In genomic region chr12:8935349-8935748, GRCm38 (mm10) we compare ENCODE assay signal across 11 mouse cellular contexts. TPM values are rescaled to one million over a fixed set of nuclear protein-coding genes. Genes with fewer than 3 reads are reported as not detected.
DNase-seq lines count a peak whose midpoint lies in the region; ATAC-seq and TF ChIP-seq lines count a peak whose summit lies in the region.
"Had no signal": no experiment of that assay in that cellular context is flagged by ENCODE, and none has a peak within 500 bp of the region (broad histone marks: within the 10 kb centered on the region; RNA-seq: fewer than 3 reads in every experiment).

No protein-coding gene starts in this region.

- peaks cover 12% of the 10 kb centered on the region for H3K4me1 ChIP-seq in heart, adult 2 months (ENCODE audit: control insufficient read depth, insufficient read depth, low read length)
- peaks cover 26% of the 10 kb centered on the region for H3K4me1 ChIP-seq in heart, embryonic 12.5 days (replicated peaks)
- H3K4me1 ChIP-seq in kidney, postnatal 0 days (replicated peaks; ENCODE audit: insufficient read depth, low read length), result no peaks in the 10 kb centered on the region
- H3K4me1 ChIP-seq in forebrain, postnatal 0 days (ENCODE audit: insufficient read depth), result no peaks in the 10 kb centered on the region
- 0 out of 2 replicates have a peak, but pooled peaks cover 4% of the 10 kb centered on the region for H3K4me1 ChIP-seq in midbrain, embryonic 13.5 days (replicated peaks)

- no peak for TF ChIP-seq EP300 in heart, adult 2 months (IDR thresholded peaks at IDR 0.05; ENCODE audit: insufficient read depth, low read depth, low read length)

- H3K27me3 ChIP-seq in heart, adult 2 months (ENCODE audit: control insufficient read depth, insufficient read depth, low read length), result no peaks in the 10 kb centered on the region
- H3K27me3 ChIP-seq in heart, embryonic 12.5 days (replicated peaks), result no peaks in the 10 kb centered on the region
- H3K27me3 ChIP-seq in kidney, postnatal 0 days (ENCODE audit: insufficient read depth, low read length), result no peaks in the 10 kb centered on the region
- H3K27me3 ChIP-seq in forebrain, postnatal 0 days (ENCODE audit: insufficient read depth, low read length), result no peaks in the 10 kb centered on the region
- no peaks in the 10 kb centered on the region for H3K27me3 ChIP-seq in midbrain, embryonic 13.5 days
- H3K27me3 ChIP-seq: megakaryocyte, embryonic 14.5 days had no signal

- no peaks in the 10 kb centered on the region for H3K9me3 ChIP-seq in heart, embryonic 12.5 days (replicated peaks)
- H3K9me3 ChIP-seq in kidney, postnatal 0 days (replicated peaks; ENCODE audit: low read length), result no peaks in the 10 kb centered on the region
- H3K9me3 ChIP-seq in forebrain, postnatal 0 days (ENCODE audit: low read length), result no peaks in the 10 kb centered on the region
- H3K9me3 ChIP-seq in midbrain, embryonic 13.5 days, result no peaks in the 10 kb centered on the region
- H3K9me3 ChIP-seq: megakaryocyte, embryonic 14.5 days had no signal

- H3K4me2 ChIP-seq in heart, embryonic 12.5 days, result no peak overlapping the region
- no peak overlapping the region for H3K4me2 ChIP-seq in kidney, postnatal 0 days (ENCODE audit: low read length)
- no peak overlapping the region for H3K4me2 ChIP-seq in forebrain, postnatal 0 days (ENCODE audit: low read depth)
- H3K4me2 ChIP-seq in midbrain, embryonic 13.5 days (replicated peaks), result no peak overlapping the region

- TF ChIP-seq CTCF in heart, adult 2 months (IDR thresholded peaks at IDR 0.05), result no peak
- no peak for TF ChIP-seq CTCF in kidney, postnatal 0 days (IDR thresholded peaks at IDR 0.05; ENCODE audit: low read depth)
- TF ChIP-seq CTCF in forebrain, postnatal 0 days (IDR thresholded peaks at IDR 0.05; ENCODE audit: low read depth), result no peak

- H3K4me3 ChIP-seq in heart, adult 2 months, result no peak overlapping the region
- no peak overlapping the region for H3K4me3 ChIP-seq in heart, embryonic 12.5 days
- H3K4me3 ChIP-seq in kidney, postnatal 0 days (replicated peaks; ENCODE audit: low read depth, low read length), result no peak overlapping the region
- no peak overlapping the region for H3K4me3 ChIP-seq in forebrain, postnatal 0 days (ENCODE audit: low read depth, low read length)
- H3K4me3 ChIP-seq in midbrain, embryonic 13.5 days (replicated peaks), result no peak overlapping the region
- H3K4me3 ChIP-seq: megakaryocyte, embryonic 14.5 days had no signal

- DNase-seq in heart, adult 2 months, result peak in 1 of 2 experiments; percentile 48
- DNase-seq in heart, postnatal 36 days, result no peak
- DNase-seq in Muller cell, postnatal 12 days (ENCODE audit: inconsistent ontology term), result peak; percentile 64
- DNase-seq in kidney, postnatal 0 days (ENCODE audit: low spot score), result peak; percentile 83
- no peak for DNase-seq in forebrain, postnatal 0 days
- DNase-seq in right cerebral cortex, postnatal 25 days, result no peak
- DNase-seq: embryo, embryonic 11 days had no signal

- H3K36me3 ChIP-seq in heart, adult 2 months (ENCODE audit: control insufficient read depth, insufficient read depth, low read length), result peaks cover 38% of the 10 kb centered on the region
- peaks cover 58% of the 10 kb centered on the region for H3K36me3 ChIP-seq in heart, embryonic 12.5 days
- H3K36me3 ChIP-seq in kidney, postnatal 0 days (ENCODE audit: insufficient read depth, low read length), result peaks cover 42% of the 10 kb centered on the region
- peaks cover 53% of the 10 kb centered on the region for H3K36me3 ChIP-seq in forebrain, postnatal 0 days (ENCODE audit: insufficient read depth)
- peaks cover 58% of the 10 kb centered on the region for H3K36me3 ChIP-seq in midbrain, embryonic 13.5 days

- WGBS in heart, adult 2 months, result 54% methylated on average over 5 of the region's 5 CpGs
- WGBS in heart, embryonic 12.5 days, result 60% methylated on average over 5 of the region's 5 CpGs
- WGBS in kidney, postnatal 0 days, result 27% methylated on average over 5 of the region's 5 CpGs
- 83% methylated on average over 5 of the region's 5 CpGs for WGBS in forebrain, postnatal 0 days
- WGBS in midbrain, embryonic 13.5 days, result 91% methylated on average over 5 of the region's 5 CpGs

- H3K27ac ChIP-seq in heart, adult 2 months, result peak overlapping the region; percentile 42
- H3K27ac ChIP-seq in heart, embryonic 12.5 days (ENCODE audit: poor library complexity, severe bottlenecking), result 0 out of 2 replicates have a peak overlapping the region, but pooled peaks have one; percentile 6
- H3K27ac ChIP-seq in kidney, postnatal 0 days, result no peak overlapping the region
- no peak overlapping the region for H3K27ac ChIP-seq in forebrain, postnatal 0 days (ENCODE audit: low read depth, low read length)
- H3K27ac ChIP-seq in midbrain, embryonic 13.5 days, result no peak overlapping the region

- no peak overlapping the region for H3K9ac ChIP-seq in heart, adult 2 months (ENCODE audit: low read depth, low read length)
- H3K9ac ChIP-seq in heart, embryonic 12.5 days, result no peak overlapping the region
- H3K9ac ChIP-seq in kidney, postnatal 0 days (ENCODE audit: low read depth, low read length), result no peak overlapping the region
- no peak overlapping the region for H3K9ac ChIP-seq in forebrain, postnatal 0 days
- H3K9ac ChIP-seq in midbrain, embryonic 13.5 days (replicated peaks), result no peak overlapping the region

- H3K79me2 ChIP-seq in heart, adult 2 months (replicated peaks; ENCODE audit: control insufficient read depth, insufficient read depth, low read length), result 0 out of 2 replicates have a peak, but pooled peaks cover 1% of the 10 kb centered on the region

- TF ChIP-seq POLR2A in heart, adult 2 months (IDR thresholded peaks at IDR 0.05; ENCODE audit: insufficient read depth, low read depth, low read length), result no peak

- 0 out of 2 replicates have a peak, but pooled peaks have one; percentile 25 for ATAC-seq in heart, embryonic 12.5 days (ENCODE audit: insufficient number of reproducible peaks, low FRiP score)
- peak; percentile 88 for ATAC-seq in kidney, postnatal 0 days (replicated peaks; ENCODE audit: low FRiP score, low read depth)
- no peak for ATAC-seq in forebrain, postnatal 0 days
- no peak for ATAC-seq in midbrain, embryonic 13.5 days

- intact Hi-C loops in heart, adult 2 months (cut with DNase I), result loop anchor here (5.0 kb wide), 2 partner anchors 37 to 48 kb away; partner anchors contain the start of gene Wdr35
- intact Hi-C loops in heart, postnatal 36 days (cut with DNase I), result no loop called here

RNA-seq across cellular contexts. Expression of gene Matn3, which starts 12.4 kb away (rescaled TPM):
- total RNA-seq in heart, adult 2 months (2021), result not detected
- not detected in 2 replicates for polyA plus RNA-seq in heart, adult 2 months (2012; rRNA removed)
- total RNA-seq in heart, postnatal 36 days (2021), result not detected
- polyA plus RNA-seq in heart, embryonic 12.5 days (2016; fragmentation: Nextera tagmentation; extraction: Ambion mirVana), result 0.77 and 0.78 TPM in 2 replicates
- polyA plus RNA-seq in kidney, postnatal 0 days (2015; fragmentation: Nextera tagmentation; extraction: Ambion mirVana), result 0.04 and 0.05 TPM in 2 replicates
- 0.15 and 0.57 TPM in 2 replicates for total RNA-seq in forebrain, postnatal 0 days (2014; rRNA removed)
- polyA plus RNA-seq in forebrain, postnatal 0 days (2015; fragmentation: Nextera tagmentation; extraction: Ambion mirVana), result 0.15 and 0.18 TPM in 2 replicates
- 0.16 and 0.17 TPM in 2 replicates for polyA plus RNA-seq in midbrain, embryonic 13.5 days (2015; fragmentation: Nextera tagmentation; extraction: Ambion mirVana)
- polyA plus RNA-seq: large intestine, adult 2 months had no signal

RNA-seq across cellular contexts. Expression of gene Laptm4a, which starts 13.9 kb away (rescaled TPM):
- 100 to 1,000 TPM; 366 to 372 TPM for total RNA-seq in heart, adult 2 months (2021)
- polyA plus RNA-seq in heart, adult 2 months (2012; rRNA removed), result 314 and 519 TPM in 2 replicates
- total RNA-seq in heart, postnatal 36 days (2021), result 100 to 1,000 TPM; 361 to 367 TPM
- 295 and 302 TPM in 2 replicates for polyA plus RNA-seq in heart, embryonic 12.5 days (2016; fragmentation: Nextera tagmentation; extraction: Ambion mirVana)
- polyA plus RNA-seq in kidney, postnatal 0 days (2015; fragmentation: Nextera tagmentation; extraction: Ambion mirVana), result 446 and 479 TPM in 2 replicates
- total RNA-seq in forebrain, postnatal 0 days (2014; rRNA removed), result 168 and 184 TPM in 2 replicates
- polyA plus RNA-seq in forebrain, postnatal 0 days (2015; fragmentation: Nextera tagmentation; extraction: Ambion mirVana), result 270 and 278 TPM in 2 replicates
- polyA plus RNA-seq in midbrain, embryonic 13.5 days (2015; fragmentation: Nextera tagmentation; extraction: Ambion mirVana), result 207 and 221 TPM in 2 replicates

RNA-seq across cellular contexts. Expression of gene Wdr35, which starts 38.3 kb away (rescaled TPM):
- total RNA-seq in heart, adult 2 months (2021), result 1 to 10 TPM; 9.0 to 9.5 TPM
- 3.4 and 5.9 TPM in 2 replicates for polyA plus RNA-seq in heart, adult 2 months (2012; rRNA removed)
- total RNA-seq in heart, postnatal 36 days (2021), result 10 to 100 TPM; 11.2 to 13.0 TPM
- 14.6 and 15.6 TPM in 2 replicates for polyA plus RNA-seq in heart, embryonic 12.5 days (2016; fragmentation: Nextera tagmentation; extraction: Ambion mirVana)
- polyA plus RNA-seq in kidney, postnatal 0 days (2015; fragmentation: Nextera tagmentation; extraction: Ambion mirVana), result 12.4 and 15.2 TPM in 2 replicates
- total RNA-seq in forebrain, postnatal 0 days (2014; rRNA removed), result 24.9 and 27.7 TPM in 2 replicates
- 15.0 and 22.9 TPM in 2 replicates for polyA plus RNA-seq in forebrain, postnatal 0 days (2015; fragmentation: Nextera tagmentation; extraction: Ambion mirVana)
- polyA plus RNA-seq in midbrain, embryonic 13.5 days (2015; fragmentation: Nextera tagmentation; extraction: Ambion mirVana), result 23.9 and 24.4 TPM in 2 replicates

Comparison
In these comparisons a context has a peak if more than half of its experiments do, and no peak if none do; other contexts are left out.
1. DNase-seq: peak in Muller cell, postnatal 12 days (single experiment) and kidney, postnatal 0 days (single experiment); none in heart, postnatal 36 days (0 of 2), forebrain, postnatal 0 days (single experiment) and right cerebral cortex, postnatal 25 days (single experiment).
2. H3K27ac ChIP-seq: peak in heart, adult 2 months (single experiment) and heart, embryonic 12.5 days (single experiment); none in kidney, postnatal 0 days (single experiment), forebrain, postnatal 0 days (single experiment) and midbrain, embryonic 13.5 days (single experiment).
3. ATAC-seq: peak in heart, embryonic 12.5 days (single experiment) and kidney, postnatal 0 days (single experiment); none in forebrain, postnatal 0 days (single experiment) and midbrain, embryonic 13.5 days (single experiment).